Mouse (Mus musculus) myocyte (in vitro differentiated cells): Measurements from ENCODE around the gene Gm48551. TPM values are rescaled to one million over a fixed set of nuclear protein-coding genes. Genes with fewer than 3 reads are reported as not detected.

Experiments used
- H3K27me3 ChIP-seq: one replicate; pipeline ENCODE4 v1.6.1; 2011; ENCODE audit not compliant: control insufficient read depth, insufficient read depth, insufficient read length
- H3K36me3 ChIP-seq: one replicate; pipeline ENCODE4 v1.6.1; 2011; ENCODE audit not compliant: control insufficient read depth, insufficient read depth
- H3K4me2 ChIP-seq: one replicate; pipeline ENCODE4 v1.6.1; 2011; ENCODE audit warnings: low read depth, control low read depth
- H3K4me3 ChIP-seq: one replicate; pipeline ENCODE4 v1.5.1; 2011; ENCODE audit warnings: mild to moderate bottlenecking, control low read depth, moderate library complexity
- H3K79me2 ChIP-seq: one replicate; pipeline ENCODE4 v1.6.1; 2011; ENCODE audit not compliant: control insufficient read depth, insufficient read depth
- H3ac ChIP-seq: one replicate; pipeline ENCODE4 v1.6.1; 2011; ENCODE audit not compliant: control insufficient read depth, insufficient read length
- CEBPB ChIP-seq: IDR thresholded peaks from 2 replicates; pipeline ENCODE4 v1.6.1; 2011; ENCODE audit warnings: mild to moderate bottlenecking, moderate library complexity; ENCODE audit not compliant: poor library complexity, insufficient read depth, severe bottlenecking
- E2F4 ChIP-seq: IDR thresholded peaks from one replicate; pipeline ENCODE4 v1.6.1; 2011; ENCODE audit warnings: mild to moderate bottlenecking, control low read depth, moderate library complexity; ENCODE audit not compliant: insufficient read depth
- MAX ChIP-seq: IDR thresholded peaks from one replicate; pipeline ENCODE4 v1.6.1; 2011; ENCODE audit warnings: low read depth, mild to moderate bottlenecking, control low read depth
- MYOD1 ChIP-seq, 3 experiments: IDR thresholded peaks; one replicate each; pipeline ENCODE4 v1.6.1; 2011; ENCODE audit warnings: control low read depth in 2 of 3, low read depth in 2 of 3, mild to moderate bottlenecking in 2 of 3, moderate library complexity in 1 of 3; ENCODE audit not compliant: insufficient read length in 2 of 3, control insufficient read depth in 1 of 3
- MYOG ChIP-seq, 3 experiments: IDR thresholded peaks; one replicate each; pipeline ENCODE4 v1.6.1; 2011; ENCODE audit warnings: control low read depth in 2 of 3, low read depth in 2 of 3, mild to moderate bottlenecking in 2 of 3; ENCODE audit not compliant: insufficient read length in 2 of 3, control insufficient read depth in 1 of 3, insufficient read depth in 1 of 3
- POLR2A ChIP-seq: IDR thresholded peaks from one replicate; pipeline ENCODE4 v1.6.1; 2011; ENCODE audit warnings: low read depth, mild to moderate bottlenecking, control low read depth, moderate library complexity; ENCODE audit not compliant: insufficient read length
- POLR2AphosphoS2 ChIP-seq: IDR thresholded peaks from one replicate; pipeline ENCODE4 v1.6.1; 2011; ENCODE audit warnings: low read depth, control low read depth; ENCODE audit not compliant: insufficient read length
- REST ChIP-seq: IDR thresholded peaks from one replicate; pipeline ENCODE4 v1.6.1; 2011; ENCODE audit warnings: mild to moderate bottlenecking, control low read depth, moderate library complexity; ENCODE audit not compliant: insufficient read depth, insufficient read length
- SRF ChIP-seq: IDR thresholded peaks from one replicate; pipeline ENCODE4 v1.6.1; 2011; ENCODE audit warnings: low read depth; ENCODE audit not compliant: control insufficient read depth, insufficient read length
- TCF12 ChIP-seq: IDR thresholded peaks from one replicate; pipeline ENCODE4 v1.6.1; 2011; ENCODE audit warnings: mild to moderate bottlenecking, control low read depth; ENCODE audit not compliant: poor library complexity, insufficient read depth, severe bottlenecking
- TCF3 ChIP-seq: IDR thresholded peaks from one replicate; pipeline ENCODE4 v1.6.1; 2011; ENCODE audit warnings: low read depth, control low read depth; ENCODE audit not compliant: insufficient read length
- USF1 ChIP-seq: IDR thresholded peaks from one replicate; pipeline ENCODE4 v1.6.1; 2011; ENCODE audit warnings: low read depth, mild to moderate bottlenecking, control low read depth, moderate library complexity
- polyA plus RNA-seq: library from polyadenylated mRNA; unstranded; fragments of >200 nt; fragmentation: generic; extraction: Trizol; gene quantifications from one replicate; pipeline ENCODE4 v1.2.1, GENCODE M21; 2012; ENCODE audit warnings: missing spikeins

Gene Gm48551
- polyA plus RNA-seq, 1 experiment, result 1.7 TPM

DNA sequence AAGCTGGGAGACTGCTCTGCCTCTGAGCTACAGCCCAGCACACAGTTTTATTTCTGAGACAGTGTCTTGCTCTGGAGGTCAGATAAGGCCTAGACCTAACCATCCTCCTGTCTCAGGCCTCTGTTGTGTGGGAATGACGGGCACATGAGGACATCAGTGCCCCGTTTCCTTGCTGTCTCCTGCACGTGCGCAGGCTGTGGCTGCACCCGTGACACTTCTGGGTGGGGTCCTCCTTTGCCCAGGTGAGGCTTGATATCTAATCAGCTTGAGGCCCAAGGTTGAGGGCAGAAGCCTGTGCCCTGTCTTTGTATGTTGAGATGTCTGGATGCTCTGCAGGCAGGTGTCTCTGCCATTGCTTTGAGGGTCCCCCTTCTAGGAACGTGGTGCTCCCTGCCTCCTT, 8.0 kb downstream of the Gm48551 start:
- Histone ChIP-seq H3K4me2 (no peak overlapping the region), H3K4me3 (no peak overlapping the region), H3K79me2 (no peaks in the 10 kb centered on the region), H3K27me3 (no peaks in the 10 kb centered on the region), H3K36me3 (peaks cover 8% of the 10 kb centered on the region), H3ac (no peak overlapping the region)
- no peak for TF ChIP-seq POLR2A
- peak; percentile 68 for TF ChIP-seq POLR2AphosphoS2
- no peak for TF ChIP-seq TCF3
- TF ChIP-seq SRF, result no peak
- no peak for TF ChIP-seq TCF12

DNA sequence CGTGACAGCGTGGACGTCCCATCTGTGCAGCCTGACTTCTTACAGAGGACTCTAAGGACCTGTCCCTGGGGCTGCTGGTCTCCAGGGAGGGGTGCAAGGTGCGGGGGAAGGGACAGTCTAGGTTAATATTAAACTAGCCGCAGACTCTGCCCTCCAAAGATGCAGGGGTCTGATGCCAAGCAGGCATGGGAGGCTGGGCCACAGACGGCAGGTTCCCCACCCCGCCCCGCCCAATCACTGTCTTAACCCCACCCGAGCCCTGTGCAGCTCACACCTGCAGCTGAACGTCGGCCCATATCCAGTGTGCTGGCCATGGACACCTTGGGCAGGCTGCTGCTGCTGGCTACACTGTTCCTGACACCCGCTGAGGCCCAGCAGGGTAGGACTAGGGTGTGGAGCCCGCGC, 8.5 kb downstream of the Gm48551 start, which contains the start of gene Smim24:
Smim24 (plus strand) TSS at position 271 of the 405 bp plus-strand sequence.
- TF ChIP-seq POLR2AphosphoS2, result peak; percentile 78
- peak; percentile 25 for TF ChIP-seq POLR2A
- TF ChIP-seq TCF12, result no peak

DNA sequence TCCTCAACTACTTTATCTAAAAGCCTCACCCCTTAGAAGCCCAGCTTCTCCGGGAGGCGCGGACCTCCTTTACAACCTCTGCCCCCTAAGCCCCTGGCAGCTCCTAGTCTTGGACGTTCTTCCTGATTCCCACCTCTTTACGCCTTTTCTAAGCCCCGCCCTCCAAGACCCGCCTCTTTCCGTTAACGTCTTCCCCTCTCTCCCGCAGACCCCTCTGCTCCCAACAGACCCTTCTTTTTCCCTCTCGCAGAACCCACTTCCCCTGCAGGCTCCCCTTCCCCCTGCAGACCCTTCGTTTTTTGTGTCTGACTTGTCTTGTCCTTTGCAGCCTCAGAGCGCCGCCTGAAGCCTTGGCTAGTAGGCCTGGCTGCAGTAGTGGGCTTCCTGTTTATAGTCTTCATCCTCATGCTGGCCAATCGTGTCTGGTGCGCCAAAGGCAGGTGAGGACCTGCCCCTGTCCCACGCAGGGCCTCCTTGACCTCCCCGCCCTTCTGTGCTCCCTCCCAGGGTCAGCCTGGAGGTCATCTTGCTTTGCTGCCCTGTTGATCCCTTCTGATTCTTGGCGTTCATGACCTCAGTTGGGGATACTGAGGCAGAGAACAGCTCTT, 9.3 kb downstream of the Gm48551 start:
- no peak overlapping the region for H3K4me2 ChIP-seq
- TF ChIP-seq POLR2AphosphoS2, result peak; percentile 68
- TF ChIP-seq POLR2A, result peak; percentile 10
- TF ChIP-seq MYOG (IDR thresholded peaks at IDR 0.05; ENCODE audit: control insufficient read depth in 1 of 3, insufficient read depth in 1 of 3, insufficient read length in 2 of 3, low read depth in 2 of 3), result no peak
- no peak overlapping the region for H3K4me3 ChIP-seq
- H3ac ChIP-seq, result no peak overlapping the region
- no peaks in the 10 kb centered on the region for H3K27me3 ChIP-seq
- no peaks in the 10 kb centered on the region for H3K79me2 ChIP-seq
- peaks cover 13% of the 10 kb centered on the region for H3K36me3 ChIP-seq

More for the DNA sequence above, 8.5 kb downstream of the Gm48551 start, which contains the start of gene Smim24:
- H3ac ChIP-seq, result no peak within 1 kb of the TSS
- H3K27me3 ChIP-seq, result no peaks in the 10 kb centered on the region
- no peak within 1 kb of the TSS for H3K4me2 ChIP-seq
- no peaks in the 10 kb centered on the region for H3K79me2 ChIP-seq
- no peak within 1 kb of the TSS for H3K4me3 ChIP-seq
- H3K36me3 ChIP-seq, result peaks cover 8% of the 10 kb centered on the region

DNA sequence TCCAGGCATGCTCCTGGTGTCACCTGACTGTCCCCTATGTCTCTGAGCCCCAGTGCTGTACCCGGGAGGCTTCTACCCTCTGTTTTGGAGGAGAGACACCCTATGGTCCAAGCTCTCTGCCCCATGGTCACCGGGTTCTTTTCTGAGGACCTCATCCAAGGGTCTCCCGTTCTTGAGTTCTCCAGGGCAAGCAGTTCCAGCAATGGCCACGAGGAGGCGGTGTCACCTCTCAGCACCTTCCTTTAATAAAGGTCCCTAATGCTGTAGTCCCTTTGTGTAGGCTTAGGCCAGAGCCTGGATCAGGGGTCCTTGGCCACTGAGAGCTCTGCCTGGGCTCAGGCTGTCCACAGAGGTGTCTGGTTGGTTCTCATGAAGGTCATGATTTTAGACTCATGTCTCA, 10.9 kb downstream of the Gm48551 start:
- no peaks in the 10 kb centered on the region for H3K79me2 ChIP-seq
- no peak overlapping the region for H3K4me2 ChIP-seq
- no peak overlapping the region for H3ac ChIP-seq
- H3K27me3 ChIP-seq, result no peaks in the 10 kb centered on the region
- H3K4me3 ChIP-seq, result no peak overlapping the region
- peaks cover 7% of the 10 kb centered on the region for H3K36me3 ChIP-seq
- no peak for TF ChIP-seq E2F4
- TF ChIP-seq SRF, result no peak
- TF ChIP-seq CEBPB, result no peak
- TF ChIP-seq POLR2AphosphoS2, result no peak
- no peak for TF ChIP-seq POLR2A
- TF ChIP-seq MAX, result no peak
- TF ChIP-seq TCF12, result no peak
- no peak for TF ChIP-seq MYOD1 (IDR thresholded peaks at IDR 0.05; ENCODE audit: control insufficient read depth in 1 of 3, insufficient read length in 2 of 3, low read depth in 2 of 3)
- no peak for TF ChIP-seq TCF3
- TF ChIP-seq REST, result no peak
- no peak for TF ChIP-seq MYOG (IDR thresholded peaks at IDR 0.05; ENCODE audit: control insufficient read depth in 1 of 3, insufficient read depth in 1 of 3, insufficient read length in 2 of 3, low read depth in 2 of 3)
- TF ChIP-seq USF1, result no peak

DNA sequence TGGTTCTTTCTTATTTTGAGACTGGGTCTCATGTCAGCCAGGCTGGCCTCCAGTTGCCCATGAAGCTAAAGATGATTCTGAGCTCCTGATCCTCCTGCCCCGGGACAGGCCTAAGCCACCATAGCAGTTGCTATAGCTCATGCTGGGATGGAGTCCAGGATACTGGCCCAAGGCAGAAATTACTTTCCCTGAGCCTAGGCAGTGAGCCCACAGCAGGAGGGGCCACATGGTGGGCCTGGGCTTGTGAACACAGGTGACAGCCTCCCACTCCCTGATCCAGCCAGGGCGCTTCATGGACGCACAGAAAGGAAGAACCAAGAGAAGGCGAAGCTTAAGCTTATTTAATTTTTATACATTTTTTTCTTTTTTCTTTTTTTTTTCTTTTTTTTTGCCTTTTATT, 11.6 kb downstream of the Gm48551 start:
- H3K79me2 ChIP-seq, result no peaks in the 10 kb centered on the region
- H3ac ChIP-seq, result no peak overlapping the region
- H3K36me3 ChIP-seq, result peaks cover 10% of the 10 kb centered on the region
- TF ChIP-seq REST, result no peak
- TF ChIP-seq MYOG (IDR thresholded peaks at IDR 0.05; ENCODE audit: control insufficient read depth in 1 of 3, insufficient read depth in 1 of 3, insufficient read length in 2 of 3, low read depth in 2 of 3), result no peak
- no peak for TF ChIP-seq MAX
- TF ChIP-seq SRF, result no peak
- TF ChIP-seq POLR2A, result no peak
- no peak for TF ChIP-seq TCF3
- TF ChIP-seq CEBPB, result no peak
- no peak for TF ChIP-seq USF1
- no peak for TF ChIP-seq POLR2AphosphoS2
- no peak for TF ChIP-seq MYOD1 (IDR thresholded peaks at IDR 0.05; ENCODE audit: control insufficient read depth in 1 of 3, insufficient read length in 2 of 3, low read depth in 2 of 3)
- TF ChIP-seq E2F4, result no peak
- H3K27me3 ChIP-seq, result no peaks in the 10 kb centered on the region
- H3K4me3 ChIP-seq, result no peak overlapping the region
- no peak overlapping the region for H3K4me2 ChIP-seq
